Mouse (Mus musculus): Measurements from ENCODE around the gene Ubap1l. TPM values are rescaled to one million over a fixed set of nuclear protein-coding genes. Genes with fewer than 3 reads are reported as not detected.

Gene Ubap1l
- 0.47 and 0.96 TPM in 2 replicates for polyA plus RNA-seq (2014; fragmentation: Nextera tagmentation; extraction: Ambion mirVana)

DNA sequence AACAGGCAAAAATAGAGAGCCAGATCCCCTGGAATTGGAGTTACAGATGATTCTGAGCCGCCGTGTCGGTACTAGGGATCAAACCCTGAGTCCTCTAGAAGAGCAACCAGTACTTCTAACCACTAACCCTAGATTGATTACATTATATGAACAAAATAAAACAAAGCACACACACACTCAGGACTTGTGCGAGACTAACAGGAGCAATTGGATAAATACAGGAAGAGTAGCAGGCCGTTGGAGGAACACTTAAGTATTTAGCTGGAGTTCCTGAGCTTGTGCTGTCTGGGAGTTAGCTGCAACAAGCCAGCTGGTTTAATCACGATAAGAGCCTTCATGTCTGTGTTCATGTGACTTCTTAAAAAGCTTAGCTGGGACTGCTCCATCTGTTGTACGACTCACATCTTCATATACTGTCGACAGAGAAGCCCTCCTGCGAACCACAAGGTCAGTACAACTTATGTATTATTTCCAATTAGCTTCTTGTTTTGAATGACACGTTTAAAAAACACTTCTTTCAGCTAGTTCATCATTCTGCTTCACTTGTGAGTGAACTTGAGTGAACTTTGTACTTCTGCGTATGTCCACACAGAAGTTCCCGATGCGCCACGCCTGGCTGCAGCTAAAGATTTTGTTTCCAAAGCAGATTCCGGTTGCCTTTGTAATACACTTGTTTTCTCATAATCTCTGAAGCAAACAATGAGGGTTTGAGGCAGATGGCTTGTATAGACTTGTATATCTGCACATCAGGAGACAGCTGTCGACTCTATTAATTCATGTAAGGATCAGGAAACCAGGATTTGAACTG is at the start of gene Ubap1l:
Ubap1l (plus strand) TSS at position 401 of the 808 bp plus-strand sequence.
- WGBS = 94% methylated on average over 16 of the region's 16 CpGs
- H3K9me3 ChIP-seq (ENCODE audit: control insufficient read depth, low read length) = no peaks in the 10 kb centered on the region
- H3K4me3 ChIP-seq (ENCODE audit: low read depth, low read length) = no peak within 1 kb of the TSS
- H3K4me1 ChIP-seq (ENCODE audit: control insufficient read depth, insufficient read depth, low read length) = no peaks in the 10 kb centered on the region
- H3K27me3 ChIP-seq (ENCODE audit: control insufficient read depth, insufficient read depth, low read length) = no peaks in the 10 kb centered on the region
- H3K9ac ChIP-seq (ENCODE audit: low read length) = no peak within 1 kb of the TSS
- ATAC-seq (ENCODE audit: insufficient number of reproducible peaks, low FRiP score, low TSS enrichment, low read depth) (no peak), DNase-seq (ENCODE audit: low spot score) (no peak)
- H3K27ac ChIP-seq (replicated peaks; ENCODE audit: low read depth, low read length) = no peak within 1 kb of the TSS
- H3K4me2 ChIP-seq (ENCODE audit: low read depth, severe bottlenecking) = no peak within 1 kb of the TSS
- H3K36me3 ChIP-seq (ENCODE audit: control insufficient read depth, insufficient read depth, low read length) = 0 out of 2 replicates have a peak, but pooled peaks cover 2% of the 10 kb centered on the region

GRCm38 (mm10) chr9:65312669-65313357 is 48.0 kb upstream of the Ubap1l start:
- H3K27me3 ChIP-seq (ENCODE audit: control insufficient read depth, insufficient read depth, low read length) = no peaks in the 10 kb centered on the region
- no peak overlapping the region for H3K4me3 ChIP-seq (ENCODE audit: low read depth, low read length)
- H3K27ac ChIP-seq (replicated peaks; ENCODE audit: low read depth, low read length) = no peak overlapping the region
- DNase-seq (ENCODE audit: low spot score) (peak; percentile 26), ATAC-seq (ENCODE audit: insufficient number of reproducible peaks, low FRiP score, low TSS enrichment, low read depth) (no peak)
- H3K4me2 ChIP-seq (ENCODE audit: low read depth, severe bottlenecking) = no peak overlapping the region
- H3K36me3 ChIP-seq (ENCODE audit: control insufficient read depth, insufficient read depth, low read length) = peaks cover 18% of the 10 kb centered on the region
- H3K4me1 ChIP-seq (ENCODE audit: control insufficient read depth, insufficient read depth, low read length) = no peaks in the 10 kb centered on the region
- 95% methylated on average over 4 of the region's 4 CpGs for WGBS
- H3K9ac ChIP-seq (ENCODE audit: low read length) = no peak overlapping the region
- H3K9me3 ChIP-seq (ENCODE audit: control insufficient read depth, low read length) = no peaks in the 10 kb centered on the region

DNA sequence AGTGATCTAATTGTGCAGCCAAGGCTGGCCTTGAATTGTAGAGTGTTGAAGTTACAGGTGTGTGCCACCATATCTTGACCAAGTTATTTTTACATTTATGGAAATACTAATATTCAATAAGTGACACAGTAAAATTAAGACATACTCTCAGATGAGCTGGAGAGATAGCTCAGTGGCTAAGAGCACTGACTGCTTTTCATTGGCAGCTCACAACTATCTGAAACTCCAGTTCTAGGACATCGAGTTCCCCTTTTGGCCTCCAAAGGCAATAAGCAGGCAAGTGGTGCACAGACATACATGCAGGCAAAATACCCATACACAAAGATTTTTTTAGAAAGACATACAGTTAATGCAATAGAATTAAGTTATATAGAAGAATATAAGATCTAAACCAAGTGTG is 47.0 kb upstream of the Ubap1l start:
- Histone ChIP-seq H3K9ac (ENCODE audit: low read length) (no peak overlapping the region), H3K27me3 (ENCODE audit: control insufficient read depth, insufficient read depth, low read length) (no peaks in the 10 kb centered on the region), H3K36me3 (ENCODE audit: control insufficient read depth, insufficient read depth, low read length) (peaks cover 11% of the 10 kb centered on the region; the same call in 1 of the 2 replicates), H3K27ac (replicated peaks; ENCODE audit: low read depth, low read length) (no peak overlapping the region), H3K4me3 (ENCODE audit: low read depth, low read length) (no peak overlapping the region), H3K4me1 (ENCODE audit: control insufficient read depth, insufficient read depth, low read length) (no peaks in the 10 kb centered on the region), H3K9me3 (ENCODE audit: control insufficient read depth, low read length) (no peaks in the 10 kb centered on the region), H3K4me2 (ENCODE audit: low read depth, severe bottlenecking) (no peak overlapping the region)
- DNase-seq (ENCODE audit: low spot score) (no peak), ATAC-seq (ENCODE audit: insufficient number of reproducible peaks, low FRiP score, low TSS enrichment, low read depth) (no peak)
- 93% methylated on average over 1 of the region's 1 CpGs for WGBS

DNA sequence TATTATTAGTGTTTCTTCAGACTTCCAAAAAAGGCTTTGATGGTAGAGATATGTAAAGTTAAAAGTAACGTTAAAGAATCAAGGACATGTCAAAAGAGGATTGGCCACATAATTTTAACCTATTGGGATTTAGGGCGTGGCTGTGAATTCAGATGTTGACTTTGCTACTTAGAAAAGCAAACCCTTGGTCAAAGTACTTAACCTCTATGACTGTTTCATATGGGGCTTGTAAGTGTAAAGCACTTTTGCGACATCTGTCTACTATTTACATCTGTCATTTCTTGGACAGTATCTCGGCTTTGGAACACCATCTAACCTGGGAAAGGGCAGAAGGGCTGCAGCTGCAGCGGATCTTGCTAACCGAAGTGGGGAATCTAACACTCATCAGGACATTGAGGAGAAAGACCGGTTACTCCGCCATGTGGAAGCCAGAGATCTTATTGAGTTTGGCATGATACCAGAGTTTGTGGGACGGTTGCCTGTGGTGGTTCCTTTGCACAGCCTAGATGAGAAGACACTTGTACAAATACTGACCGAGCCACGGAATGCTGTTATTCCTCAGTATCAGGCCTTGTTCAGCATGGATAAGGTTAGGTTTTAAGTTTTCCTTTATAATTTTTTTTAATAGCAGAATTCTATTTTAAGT is 38.5 kb upstream of the Ubap1l start:
- Histone ChIP-seq H3K27ac (replicated peaks; ENCODE audit: low read depth, low read length) (no peak overlapping the region), H3K9ac (ENCODE audit: low read length) (no peak overlapping the region), H3K36me3 (ENCODE audit: control insufficient read depth, insufficient read depth, low read length) (peaks cover 6% of the 10 kb centered on the region; the same call in 1 of the 2 replicates), H3K27me3 (ENCODE audit: control insufficient read depth, insufficient read depth, low read length) (no peaks in the 10 kb centered on the region), H3K4me1 (ENCODE audit: control insufficient read depth, insufficient read depth, low read length) (no peaks in the 10 kb centered on the region), H3K4me2 (ENCODE audit: low read depth, severe bottlenecking) (no peak overlapping the region), H3K4me3 (ENCODE audit: low read depth, low read length) (no peak overlapping the region), H3K9me3 (ENCODE audit: control insufficient read depth, low read length) (no peaks in the 10 kb centered on the region)
- 95% methylated on average over 11 of the region's 11 CpGs for WGBS
- ATAC-seq (ENCODE audit: insufficient number of reproducible peaks, low FRiP score, low TSS enrichment, low read depth) = no peak
- DNase-seq (ENCODE audit: low spot score) = no peak

GRCm38 (mm10) chr9:65325971-65326370 is 34.9 kb upstream of the Ubap1l start:
- H3K4me1 ChIP-seq (ENCODE audit: control insufficient read depth, insufficient read depth, low read length) = no peaks in the 10 kb centered on the region
- ATAC-seq (ENCODE audit: insufficient number of reproducible peaks, low FRiP score, low TSS enrichment, low read depth) = no peak

DNA sequence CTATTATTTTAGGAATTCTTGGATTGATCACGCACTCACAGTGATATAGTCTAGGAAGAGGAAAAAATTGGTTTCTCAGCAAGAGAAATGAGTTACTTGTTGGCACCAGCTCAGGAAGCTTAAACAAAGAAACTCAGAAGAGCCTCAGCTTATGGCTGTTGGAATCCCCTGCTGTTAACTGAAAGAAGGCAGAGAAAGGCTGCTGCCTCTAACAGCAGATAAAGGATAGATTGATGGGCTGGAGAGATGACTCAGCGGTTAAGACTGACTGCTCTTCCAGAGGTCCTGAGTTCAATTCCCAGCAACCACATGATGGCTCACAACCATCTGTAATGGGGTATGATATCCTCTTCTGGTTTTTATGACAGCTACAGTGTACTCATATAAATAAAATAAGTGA is 33.5 kb upstream of the Ubap1l start:
- H3K4me3 ChIP-seq (ENCODE audit: low read depth, low read length) = no peak overlapping the region
- no peaks in the 10 kb centered on the region for H3K9me3 ChIP-seq (ENCODE audit: control insufficient read depth, low read length)
- no peaks in the 10 kb centered on the region for H3K27me3 ChIP-seq (ENCODE audit: control insufficient read depth, insufficient read depth, low read length)
- H3K9ac ChIP-seq (ENCODE audit: low read length) = no peak overlapping the region
- H3K27ac ChIP-seq (replicated peaks; ENCODE audit: low read depth, low read length) = no peak overlapping the region
- H3K4me1 ChIP-seq (ENCODE audit: control insufficient read depth, insufficient read depth, low read length) = no peaks in the 10 kb centered on the region
- ATAC-seq (ENCODE audit: insufficient number of reproducible peaks, low FRiP score, low TSS enrichment, low read depth) (no peak), DNase-seq (ENCODE audit: low spot score) (no peak)
- H3K4me2 ChIP-seq (ENCODE audit: low read depth, severe bottlenecking) = no peak overlapping the region
- peaks cover 1% of the 10 kb centered on the region; the same call in 1 of the 2 replicates for H3K36me3 ChIP-seq (ENCODE audit: control insufficient read depth, insufficient read depth, low read length)
- 95% methylated on average over 2 of the region's 2 CpGs for WGBS

More at GRCm38 (mm10) chr9:65325971-65326370, 34.9 kb upstream of the Ubap1l start:
- H3K9ac ChIP-seq (ENCODE audit: low read length) = no peak overlapping the region
- no peak overlapping the region for H3K4me2 ChIP-seq (ENCODE audit: low read depth, severe bottlenecking)
- H3K27me3 ChIP-seq (ENCODE audit: control insufficient read depth, insufficient read depth, low read length) = no peaks in the 10 kb centered on the region
- H3K27ac ChIP-seq (replicated peaks; ENCODE audit: low read depth, low read length) = no peak overlapping the region
- H3K9me3 ChIP-seq (ENCODE audit: control insufficient read depth, low read length) = no peaks in the 10 kb centered on the region
- DNase-seq (ENCODE audit: low spot score) = no peak
- no peak overlapping the region for H3K4me3 ChIP-seq (ENCODE audit: low read depth, low read length)
- H3K36me3 ChIP-seq (ENCODE audit: control insufficient read depth, insufficient read depth, low read length) = peaks cover 6% of the 10 kb centered on the region; the same call in 1 of the 2 replicates

DNA sequence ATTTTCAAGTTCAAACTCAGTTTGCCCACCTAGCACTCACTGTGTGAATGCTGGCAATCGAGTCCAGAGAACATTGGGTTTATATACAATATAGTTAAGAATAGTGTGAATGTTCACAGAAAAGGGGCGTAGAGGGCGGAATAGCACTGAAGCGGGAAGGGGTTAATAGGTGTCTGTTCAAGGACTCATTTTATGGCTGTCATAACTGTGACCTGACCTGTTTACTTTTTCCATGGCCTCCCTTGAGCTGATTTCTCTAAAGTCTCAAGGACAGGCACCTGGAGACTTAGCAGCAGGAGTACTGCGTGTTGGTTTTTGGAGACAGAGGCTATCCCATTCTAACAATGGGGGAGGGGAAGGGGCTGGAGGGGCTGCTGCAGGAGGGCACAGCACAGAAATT is 26.9 kb upstream of the Ubap1l start:
- no peak for DNase-seq (ENCODE audit: low spot score)
- Histone ChIP-seq H3K4me3 (ENCODE audit: low read depth, low read length) (no peak overlapping the region), H3K36me3 (ENCODE audit: control insufficient read depth, insufficient read depth, low read length) (no peaks in the 10 kb centered on the region; the same call in 1 of the 2 replicates), H3K27ac (replicated peaks; ENCODE audit: low read depth, low read length) (no peak overlapping the region), H3K9ac (ENCODE audit: low read length) (no peak overlapping the region), H3K4me2 (ENCODE audit: low read depth, severe bottlenecking) (no peak overlapping the region), H3K9me3 (ENCODE audit: control insufficient read depth, low read length) (no peaks in the 10 kb centered on the region; the same call in 1 of the 2 replicates), H3K27me3 (ENCODE audit: control insufficient read depth, insufficient read depth, low read length) (no peaks in the 10 kb centered on the region), H3K4me1 (ENCODE audit: control insufficient read depth, insufficient read depth, low read length) (no peaks in the 10 kb centered on the region)
- ATAC-seq (ENCODE audit: insufficient number of reproducible peaks, low FRiP score, low TSS enrichment, low read depth) = no peak
- WGBS = 82% methylated on average over 5 of the region's 5 CpGs

DNA sequence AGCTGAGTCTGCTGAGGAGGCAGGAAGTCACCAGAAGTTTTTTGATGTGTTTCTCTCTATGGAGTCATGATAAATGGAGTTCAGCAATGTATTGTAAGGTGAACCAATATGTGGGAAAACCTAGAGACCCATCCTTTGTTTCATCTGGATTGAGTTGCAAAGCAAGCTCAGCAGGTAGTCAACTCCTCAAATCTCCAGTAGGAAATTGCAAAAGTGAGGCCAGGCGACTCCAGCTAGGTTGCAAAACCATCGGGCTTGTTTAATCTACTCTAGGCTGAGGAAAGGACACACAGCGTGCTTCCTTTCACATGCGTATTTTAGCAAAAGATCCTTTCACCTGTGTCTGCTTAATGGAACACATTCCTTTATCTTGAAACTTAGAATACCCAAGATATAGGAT is 21.7 kb upstream of the Ubap1l start:
- no peak overlapping the region for H3K27ac ChIP-seq (replicated peaks; ENCODE audit: low read depth, low read length)
- H3K27me3 ChIP-seq (ENCODE audit: control insufficient read depth, insufficient read depth, low read length) = no peaks in the 10 kb centered on the region
- no peaks in the 10 kb centered on the region; the same call in 1 of the 2 replicates for H3K9me3 ChIP-seq (ENCODE audit: control insufficient read depth, low read length)
- no peak overlapping the region for H3K4me3 ChIP-seq (ENCODE audit: low read depth, low read length)
- no peak overlapping the region for H3K9ac ChIP-seq (ENCODE audit: low read length)
- no peak for ATAC-seq (ENCODE audit: insufficient number of reproducible peaks, low FRiP score, low TSS enrichment, low read depth)
- no peak overlapping the region for H3K4me2 ChIP-seq (ENCODE audit: low read depth, severe bottlenecking)
- H3K36me3 ChIP-seq (ENCODE audit: control insufficient read depth, insufficient read depth, low read length) = no peaks in the 10 kb centered on the region
- H3K4me1 ChIP-seq (ENCODE audit: control insufficient read depth, insufficient read depth, low read length) = no peaks in the 10 kb centered on the region
- DNase-seq (ENCODE audit: low spot score) = no peak
- 85% methylated on average over 4 of the region's 4 CpGs for WGBS

Measured in limb, embryonic 11.5 days (tissue).